Mouse (Mus musculus) stomach, embryonic 14.5 days (tissue): ENCODE measurements around the gene Comt. TPM values are rescaled to one million over a fixed set of nuclear protein-coding genes. Genes with fewer than 3 reads are reported as not detected.

Source experiments
- ATAC-seq: fragments of 200-750 bp; cut with Nextera tagmentation; 2 replicates; pipeline ENCODE4 v1.8.0; 2017; ENCODE audit warnings: low read depth, moderate TSS enrichment; ENCODE audit not compliant: insufficient number of reproducible peaks, insufficient read depth, low FRiP score
- H3K27ac ChIP-seq: fragments of 300-500 bp; sonication (generic); 2 replicates; pipeline ENCODE4 v1.5.1; 2014; ENCODE audit warnings: mild to moderate bottlenecking, low read length, moderate library complexity, mixed read lengths
- H3K27me3 ChIP-seq: fragments of 300-500 bp; sonication (generic); 2 replicates; pipeline ENCODE4 v1.6.1; 2014; ENCODE audit warnings: low read length, control low read depth, mixed read lengths; ENCODE audit not compliant: control insufficient read depth, insufficient read depth
- H3K36me3 ChIP-seq: fragments of 300-500 bp; sonication (generic); 2 replicates; pipeline ENCODE4 v1.6.1; 2014; ENCODE audit warnings: mild to moderate bottlenecking, control low read depth, low read length, moderate library complexity, mixed read lengths; ENCODE audit not compliant: control insufficient read depth, insufficient read depth
- H3K4me1 ChIP-seq: fragments of 300-500 bp; sonication (generic); 2 replicates; pipeline ENCODE4 v1.6.1; 2014; ENCODE audit warnings: low read length, control low read depth, mixed read lengths; ENCODE audit not compliant: control insufficient read depth, insufficient read depth
- H3K4me2 ChIP-seq: fragments of 300-500 bp; sonication (generic); replicated peaks from 2 replicates; pipeline ENCODE4 v1.6.1; 2014; ENCODE audit warnings: low read depth, low read length, control low read depth
- H3K4me3 ChIP-seq: fragments of 300-500 bp; sonication (generic); 2 replicates; pipeline ENCODE4 v1.5.1; 2014; ENCODE audit warnings: low read depth, low read length, control low read depth
- H3K9ac ChIP-seq: fragments of 300-500 bp; sonication (generic); replicated peaks from 2 replicates; pipeline ENCODE4 v1.6.1; 2014; ENCODE audit warnings: low read depth, mild to moderate bottlenecking, control low read depth, low read length, moderate library complexity, mixed read lengths
- H3K9me3 ChIP-seq: fragments of 300-500 bp; sonication (generic); 2 replicates; pipeline ENCODE4 v1.6.1; 2016; ENCODE audit warnings: low read depth, low read length, control low read depth; ENCODE audit not compliant: control insufficient read depth
- WGBS: fragments of 180-500 bp; shearing (Covaris S2); extraction: QIAGEN DNeasy Blood & Tissue Kit; methylation state at CpG from one replicate; pipeline ENCODE4 v1.1.7; 2014; 5-methylcytosine and 5-hydroxymethylcytosine counted together
- polyA plus RNA-seq: library from polyadenylated mRNA; unstranded; fragments of >200 nt; fragmentation: Nextera tagmentation; extraction: Ambion mirVana; gene quantifications from 2 replicates; pipeline ENCODE4 v1.2.1, GENCODE M21; 2014

Comt gene
- polyA plus RNA-seq, 1 experiment from 2014 or later = 99.0 TPM

DNA sequence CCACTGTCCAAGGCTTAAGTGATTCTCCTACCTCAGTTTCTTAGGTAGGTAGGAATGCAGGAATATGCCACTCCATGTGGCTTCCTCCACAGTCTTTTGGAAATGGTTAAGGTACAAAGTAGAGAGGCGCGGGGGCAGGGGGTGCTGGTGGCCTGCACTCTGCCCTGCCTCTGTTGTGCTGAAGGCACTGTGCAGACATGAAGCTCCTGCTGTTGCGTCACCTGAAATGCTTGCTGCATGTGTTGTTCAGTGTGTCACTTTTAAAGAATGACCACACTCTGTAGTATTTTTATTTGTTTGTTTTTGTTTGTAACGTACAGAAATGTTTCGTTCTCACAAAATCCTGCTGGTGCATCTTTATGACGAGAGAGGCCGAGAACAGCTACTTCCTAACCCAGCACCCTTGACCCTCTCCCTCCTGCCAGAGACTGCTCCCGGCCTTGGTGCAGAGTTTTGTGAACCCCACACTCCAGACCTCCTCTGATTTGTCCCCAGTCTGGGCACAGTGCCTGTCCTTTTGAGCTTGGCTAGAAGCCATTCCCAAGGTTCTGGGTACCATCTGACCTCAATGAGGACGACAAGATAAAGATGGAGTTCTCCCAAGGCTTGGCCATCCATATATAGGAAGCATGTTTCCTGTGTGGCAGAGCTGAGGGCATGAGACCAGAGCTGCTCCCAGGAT lies 43.5 kb downstream of the Comt start:
- H3K27ac ChIP-seq = no peak overlapping the region
- H3K4me1 ChIP-seq = peaks cover 24% of the 10 kb centered on the region; the same call in 1 of the 2 replicates

DNA sequence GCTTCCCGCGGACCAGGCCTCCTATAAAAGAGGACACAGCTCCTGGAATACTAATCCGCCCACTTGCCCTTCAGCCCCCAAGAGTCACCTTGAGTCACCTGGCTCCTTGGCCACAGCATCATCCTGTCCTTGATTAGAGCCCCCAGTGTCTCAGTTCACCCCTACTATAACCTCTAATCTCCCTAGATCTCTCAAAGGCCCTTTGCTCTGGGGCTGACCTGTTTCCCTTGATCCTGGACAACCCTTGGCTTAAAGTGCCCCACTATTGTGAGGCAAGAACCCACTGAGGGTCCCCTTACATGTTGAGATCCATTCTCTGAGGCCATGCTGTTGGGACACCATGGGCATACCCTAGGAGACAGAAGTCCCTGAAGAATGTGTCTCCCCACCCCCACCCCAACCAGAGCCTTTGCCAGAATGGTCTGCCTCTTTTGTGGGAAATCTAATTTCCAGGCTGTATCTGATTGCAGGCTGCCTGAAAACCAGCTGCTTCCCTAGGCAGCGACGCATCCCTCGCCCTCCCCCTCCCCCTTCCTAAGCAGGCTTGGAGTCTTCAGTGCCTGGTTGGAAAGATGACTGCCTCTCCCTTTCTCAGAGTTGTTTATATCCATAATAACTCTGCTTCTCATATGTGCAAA lies 44.9 kb downstream of the Comt start:
- no peak overlapping the region for H3K9ac ChIP-seq
- H3K9me3 ChIP-seq = no peaks in the 10 kb centered on the region
- H3K4me1 ChIP-seq = peaks cover 20% of the 10 kb centered on the region; the same call in 1 of the 2 replicates
- WGBS = 55% methylated on average over 6 of the region's 6 CpGs
- H3K27ac ChIP-seq = peak overlapping the region; percentile 78
- H3K36me3 ChIP-seq = no peaks in the 10 kb centered on the region
- no peak overlapping the region for H3K4me3 ChIP-seq
- H3K4me2 ChIP-seq = no peak overlapping the region
- ATAC-seq = peak; percentile 31; the same call in 1 of the 2 replicates
- H3K27me3 ChIP-seq = no peaks in the 10 kb centered on the region

More for the DNA sequence above, 43.5 kb downstream of the Comt start:
- WGBS = 75% methylated on average over 9 of the region's 9 CpGs
- ATAC-seq = no peak
- no peaks in the 10 kb centered on the region for H3K9me3 ChIP-seq
- H3K36me3 ChIP-seq = no peaks in the 10 kb centered on the region
- no peaks in the 10 kb centered on the region for H3K27me3 ChIP-seq
- no peak overlapping the region for H3K9ac ChIP-seq
- H3K4me2 ChIP-seq = no peak overlapping the region
- no peak overlapping the region for H3K4me3 ChIP-seq

DNA sequence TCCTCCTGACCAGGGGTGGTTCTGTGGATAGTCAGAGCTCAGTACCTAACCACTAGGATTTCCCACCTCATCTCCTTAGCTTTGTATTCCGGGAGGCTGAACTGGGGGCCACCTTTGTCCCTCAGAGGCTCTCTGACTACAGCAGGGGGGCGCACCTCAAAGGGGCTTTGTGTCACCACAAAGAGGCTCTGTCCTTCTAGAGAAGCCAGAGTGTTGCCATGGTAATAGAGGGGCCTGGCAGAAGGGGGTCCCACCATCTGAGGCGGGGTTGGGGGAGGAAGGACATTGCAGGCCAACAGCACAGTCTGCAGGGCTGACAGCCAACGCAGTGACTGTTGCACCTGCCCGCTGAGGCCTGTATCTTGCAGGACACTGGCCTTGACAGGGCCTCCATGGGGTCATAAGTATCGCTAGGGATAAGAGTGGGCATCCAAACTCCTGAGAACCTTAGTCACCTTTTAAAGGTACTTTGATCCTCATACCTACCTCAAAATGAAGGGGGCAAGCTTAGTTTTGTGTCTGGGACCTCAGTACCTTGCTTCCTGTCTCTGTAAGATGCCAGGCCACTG lies 46.1 kb downstream of the Comt start:
- WGBS = 48% methylated on average over 6 of the region's 6 CpGs
- H3K36me3 ChIP-seq = no peaks in the 10 kb centered on the region
- H3K4me3 ChIP-seq = no peak overlapping the region
- H3K9ac ChIP-seq = no peak overlapping the region
- no peak overlapping the region for H3K4me2 ChIP-seq
- no peak for ATAC-seq
- no peaks in the 10 kb centered on the region for H3K9me3 ChIP-seq
- H3K4me1 ChIP-seq = peaks cover 20% of the 10 kb centered on the region; the same call in 1 of the 2 replicates
- H3K27ac ChIP-seq = peak overlapping the region; percentile 27; the same call in 1 of the 2 replicates
- no peaks in the 10 kb centered on the region for H3K27me3 ChIP-seq

- 80% methylated on average over 8 of the region's 8 CpGs for WGBS
- Histone ChIP-seq H3K9ac (no peak overlapping the region), H3K4me2 (no peak overlapping the region), H3K27me3 (no peaks in the 10 kb centered on the region), H3K9me3 (no peaks in the 10 kb centered on the region), H3K4me1 (peaks cover 20% of the 10 kb centered on the region; the same call in 1 of the 2 replicates), H3K27ac (no peak overlapping the region), H3K36me3 (no peaks in the 10 kb centered on the region), H3K4me3 (no peak overlapping the region)
- no peak for ATAC-seq
Observed at GRCm38 (mm10) chr16:18379338-18380001, 47.2 kb downstream of the Comt start.

GRCm38 (mm10) chr16:18378489-18378888 lies 48.2 kb downstream of the Comt start:
- no peak for ATAC-seq
- no peaks in the 10 kb centered on the region for H3K9me3 ChIP-seq
- 18% methylated on average over 1 of the region's 1 CpGs for WGBS
- no peak overlapping the region for H3K27ac ChIP-seq
- H3K9ac ChIP-seq = no peak overlapping the region
- no peak overlapping the region for H3K4me2 ChIP-seq
- no peaks in the 10 kb centered on the region for H3K27me3 ChIP-seq
- peaks cover 19% of the 10 kb centered on the region; the same call in 1 of the 2 replicates for H3K4me1 ChIP-seq
- no peaks in the 10 kb centered on the region for H3K36me3 ChIP-seq
- no peak overlapping the region for H3K4me3 ChIP-seq

GRCm38 (mm10) chr16:18377203-18377602 lies 49.4 kb downstream of the Comt start:
- H3K9ac ChIP-seq = no peak overlapping the region
- H3K4me1 ChIP-seq = peaks cover 11% of the 10 kb centered on the region; the same call in 1 of the 2 replicates
- no peaks in the 10 kb centered on the region for H3K36me3 ChIP-seq
- ATAC-seq = no peak
- H3K27me3 ChIP-seq = no peaks in the 10 kb centered on the region
- WGBS = 38% methylated on average over 3 of the region's 3 CpGs
- H3K4me3 ChIP-seq = no peak overlapping the region
- H3K27ac ChIP-seq = no peak overlapping the region
- H3K9me3 ChIP-seq = no peaks in the 10 kb centered on the region
- no peak overlapping the region for H3K4me2 ChIP-seq

DNA sequence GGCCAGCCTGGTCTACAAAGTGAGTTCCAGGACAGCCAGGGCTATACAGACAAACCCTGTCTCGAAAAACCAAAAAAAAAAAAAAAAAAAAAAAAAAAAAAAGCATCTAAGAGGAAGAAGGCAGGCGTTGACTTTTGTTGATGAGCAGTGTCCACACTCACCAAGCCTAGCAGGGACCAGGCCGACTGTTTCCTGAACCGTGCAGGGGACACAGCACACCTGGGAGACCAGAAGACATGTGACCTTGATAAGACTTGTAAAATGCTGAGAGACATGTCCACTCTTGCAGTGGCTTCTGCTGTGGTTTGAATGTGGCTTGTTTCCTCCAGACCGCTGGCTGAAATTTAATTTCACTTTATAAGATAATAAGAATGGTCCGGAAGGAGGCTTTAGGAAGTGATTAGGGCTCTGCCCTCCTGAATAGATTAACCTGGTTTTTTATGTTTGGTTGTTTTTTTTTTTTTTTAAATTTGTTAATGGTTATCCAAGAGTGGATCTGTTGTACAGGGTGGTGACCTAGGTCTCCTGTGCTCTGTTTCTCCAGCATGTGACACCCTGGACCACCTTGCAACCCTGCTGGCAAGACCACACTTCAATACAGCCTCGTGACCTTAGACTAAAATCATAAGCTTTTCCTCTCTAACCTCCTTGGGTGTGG lies 50.2 kb downstream of the Comt start:
- no peak for ATAC-seq
- Histone ChIP-seq H3K9me3 (no peaks in the 10 kb centered on the region), H3K27ac (no peak overlapping the region), H3K27me3 (no peaks in the 10 kb centered on the region), H3K4me1 (peaks cover 3% of the 10 kb centered on the region; the same call in 1 of the 2 replicates), H3K4me3 (no peak overlapping the region), H3K36me3 (no peaks in the 10 kb centered on the region), H3K9ac (no peak overlapping the region), H3K4me2 (no peak overlapping the region)
- 77% methylated on average over 7 of the region's 7 CpGs for WGBS

GRCm38 (mm10) chr16:18373632-18374031 lies 53.0 kb downstream of the Comt start:
- no peak overlapping the region for H3K4me3 ChIP-seq
- no peak overlapping the region for H3K9ac ChIP-seq
- H3K36me3 ChIP-seq = no peaks in the 10 kb centered on the region
- H3K27me3 ChIP-seq = no peaks in the 10 kb centered on the region
- H3K4me1 ChIP-seq = 0 out of 2 replicates have a peak, but pooled peaks cover 3% of the 10 kb centered on the region
- H3K4me2 ChIP-seq = no peak overlapping the region
- no peaks in the 10 kb centered on the region for H3K9me3 ChIP-seq
- WGBS = 90% methylated on average over 4 of the region's 4 CpGs
- no peak for ATAC-seq
- no peak overlapping the region for H3K27ac ChIP-seq
